In genomic region chr10:17175385-17175784, GRCm38 (mm10) we compare ENCODE assay signal across 16 mouse cellular contexts.
DNase-seq lines count a peak whose midpoint lies in the region; ATAC-seq and TF ChIP-seq lines count a peak whose summit lies in the region.
"Had no signal": no experiment of that assay in that cellular context is flagged by ENCODE, and none has a peak within 500 bp of the region (broad histone marks: within the 10 kb centered on the region; RNA-seq: fewer than 3 reads in every experiment).

No protein-coding gene starts in this region.

- intact Hi-C loops in heart, postnatal 10 days (cut with DNase I) = no loop called here

- no peak overlapping the region for H3K9ac ChIP-seq in heart, embryonic 12.5 days
- no peak overlapping the region for H3K9ac ChIP-seq in hindbrain, embryonic 16.5 days (ENCODE audit: low read depth, low read length)
- H3K9ac ChIP-seq: liver, embryonic 14.5 days had no signal

- H3K9me3 ChIP-seq in heart, embryonic 12.5 days (replicated peaks) = no peaks in the 10 kb centered on the region
- no peaks in the 10 kb centered on the region for H3K9me3 ChIP-seq in hindbrain, embryonic 16.5 days (ENCODE audit: control insufficient read depth, low read length)

- H3K4me2 ChIP-seq in heart, embryonic 12.5 days = no peak overlapping the region
- no peak overlapping the region for H3K4me2 ChIP-seq in hindbrain, embryonic 16.5 days (ENCODE audit: low read length)

- no peaks in the 10 kb centered on the region for H3K79me2 ChIP-seq in C2C12 (ENCODE audit: control insufficient read depth, insufficient read depth)

- H3K4me3 ChIP-seq in heart, embryonic 12.5 days = no peak overlapping the region
- no peak overlapping the region for H3K4me3 ChIP-seq in C2C12 (ENCODE audit: insufficient read depth, poor library complexity, severe bottlenecking)
- H3K4me3 ChIP-seq in hindbrain, embryonic 16.5 days (ENCODE audit: low read length) = no peak overlapping the region
- H3K4me3 ChIP-seq: heart, adult 2 months had no signal

- in situ Hi-C loops in Patski (cut with MboI; ENCODE audit: low pct_unique_long_range_greater_than_20kb) = loop anchor here (10.0 kb wide), 1 partner anchor 549 kb away; the partner anchor contains the start of gene Cited2

- no peak for ATAC-seq in heart, embryonic 12.5 days (ENCODE audit: insufficient number of reproducible peaks, low FRiP score)
- ATAC-seq in Patski = peak; percentile 83
- ATAC-seq in hindbrain, embryonic 16.5 days = no peak
- ATAC-seq: forebrain, embryonic 16.5 days had no signal

- no peak overlapping the region for H3K27ac ChIP-seq in heart, embryonic 12.5 days (ENCODE audit: poor library complexity, severe bottlenecking)
- no peak overlapping the region for H3K27ac ChIP-seq in hindbrain, embryonic 16.5 days (ENCODE audit: low read depth, low read length)
- H3K27ac ChIP-seq: heart, adult 2 months; liver, embryonic 14.5 days had no signal

- no peaks in the 10 kb centered on the region for H3K79me3 ChIP-seq in C2C12 (ENCODE audit: low read depth)

- POLR2A ChIA-PET in Patski (lab: Charles Lee) = interaction anchor here (0.6 kb wide), 1 partner anchor 61 kb away, joined by 3 read pairs; no protein-coding TSS in a partner anchor

- H3K36me3 ChIP-seq in heart, embryonic 12.5 days = no peaks in the 10 kb centered on the region
- H3K36me3 ChIP-seq in C2C12 (ENCODE audit: control insufficient read depth, insufficient read depth) = no peaks in the 10 kb centered on the region
- H3K36me3 ChIP-seq in hindbrain, embryonic 16.5 days (ENCODE audit: control insufficient read depth, insufficient read depth, low read length) = no peaks in the 10 kb centered on the region

- CTCF ChIA-PET in Patski (lab: Charles Lee) = interaction anchor here (1.0 kb wide), 1 partner anchor 164 kb away, joined by 3 read pairs; no protein-coding TSS in a partner anchor

- no peaks in the 10 kb centered on the region for H3K4me1 ChIP-seq in heart, embryonic 12.5 days (replicated peaks)
- no peaks in the 10 kb centered on the region for H3K4me1 ChIP-seq in hindbrain, embryonic 16.5 days (ENCODE audit: control insufficient read depth, insufficient read depth, low read depth, low read length)

- TF ChIP-seq CTCF in C2C12 (IDR thresholded peaks at IDR 0.05; ENCODE audit: control insufficient read depth, insufficient read depth, insufficient read length) (no peak), Patski (IDR thresholded peaks at IDR 0.05) (no peak)

- H3ac ChIP-seq in C2C12 (ENCODE audit: control insufficient read depth, insufficient read length, low read depth) = no peak overlapping the region

- peak; percentile 21 to 24 for DNase-seq in heart, postnatal 10 days
- peak; percentile 75 for DNase-seq in Patski (ENCODE audit: low read depth, low spot score)
- peak; percentile 58 for DNase-seq in lung, postnatal 25 days (ENCODE audit: low spot score)
- DNase-seq in natural killer cell, adult 2 months (ENCODE audit: low spot score in 2 of 2) = no peak
- DNase-seq: cerebellum, adult 11 months; heart, adult 2 months; kidney, postnatal 25 days; layer of hippocampus, postnatal 36 days; left cerebral cortex, postnatal 4 days; right cerebral cortex, postnatal 14 days; thymus, adult 18-20 months had no signal

- 54% methylated on average over 3 of the region's 3 CpGs for WGBS in heart, embryonic 12.5 days
- WGBS in hindbrain, embryonic 16.5 days = 70% methylated on average over 3 of the region's 3 CpGs

- no peaks in the 10 kb centered on the region for H3K27me3 ChIP-seq in heart, embryonic 12.5 days (replicated peaks)
- H3K27me3 ChIP-seq in C2C12 (ENCODE audit: control insufficient read depth, insufficient read depth, insufficient read length) (no peaks in the 10 kb centered on the region), Patski (no peaks in the 10 kb centered on the region)
- H3K27me3 ChIP-seq in hindbrain, embryonic 16.5 days (replicated peaks; ENCODE audit: control insufficient read depth, insufficient read depth, low read length) = no peaks in the 10 kb centered on the region

TF ChIP-seq in C2C12, 6 proteins besides CTCF, POLR2A, EP300 and RAD21:
- TF ChIP-seq CEBPB (IDR thresholded peaks at IDR 0.05; ENCODE audit: low read depth) (peak; percentile 67), FOSL1 (IDR thresholded peaks at IDR 0.05; ENCODE audit: insufficient read depth, low read length, poor library complexity, severe bottlenecking) (no peak), MYOD1 (IDR thresholded peaks at IDR 0.05; ENCODE audit: control insufficient read depth, insufficient read length, low read depth) (peak; percentile 3)

Comparison
In these comparisons a context has a peak if more than half of its experiments do, and no peak if none do; other contexts are left out.
1. DNase-seq: peak in heart, postnatal 10 days (2 of 2), Patski (single experiment) and lung, postnatal 25 days (single experiment); none in natural killer cell, adult 2 months (0 of 2).